Mouse (Mus musculus) right cerebral cortex, postnatal 36 days (tissue): ENCODE measurements at regions not wholly inside any gene's neighbourhood (a gene's known extent, or its start where the extent isn't known, plus 50 kb on each side); places are given as distances from the start of the nearest gene placed in this dataset.
A peak's percentile ranks its signal among the peaks of the same experiment; 100 is the strongest.

Source experiments
- DNase-seq, 2 experiments: peaks; one replicate each; pipeline ENCODE4 v3.0.0; 2022; ENCODE audit warnings: low spot score in 2 of 2, mixed read lengths in 1 of 2

- DNase-seq = no peak
Measured at GRCm38 (mm10) chr14:62058100-62058499, 234.3 kb upstream of the Rnaseh2b start.

- no peak for DNase-seq
Measured at GRCm38 (mm10) chr14:62071140-62071539, 221.2 kb upstream of the Rnaseh2b start.

GRCm38 (mm10) chr14:62084047-62084446, 208.3 kb upstream of the Rnaseh2b start:
- DNase-seq = no peak

- DNase-seq = no peak
Measured at GRCm38 (mm10) chr14:62088174-62088573, 204.2 kb upstream of the Rnaseh2b start.

- no peak for DNase-seq
Measured at GRCm38 (mm10) chr14:62117532-62117931, 174.9 kb upstream of the Rnaseh2b start.

GRCm38 (mm10) chr14:62118542-62118953, 173.8 kb upstream of the Rnaseh2b start:
- DNase-seq = no peak

GRCm38 (mm10) chr14:62128918-62129317, 163.5 kb upstream of the Rnaseh2b start:
- DNase-seq = no peak

GRCm38 (mm10) chr14:62132353-62132816, 160.0 kb upstream of the Rnaseh2b start:
- no peak for DNase-seq

GRCm38 (mm10) chr14:62137981-62138380, 154.4 kb upstream of the Rnaseh2b start:
- DNase-seq = peak in 1 of 2 experiments; percentile 14

GRCm38 (mm10) chr14:62144385-62145030, 147.9 kb upstream of the Rnaseh2b start:
- no peak for DNase-seq

GRCm38 (mm10) chr14:62157038-62157716, 135.2 kb upstream of the Rnaseh2b start:
- DNase-seq = no peak

- DNase-seq = no peak
Measured at GRCm38 (mm10) chr14:62159690-62160089, 132.7 kb upstream of the Rnaseh2b start.

- DNase-seq = no peak
Measured at GRCm38 (mm10) chr14:62163120-62163796, 129.1 kb upstream of the Rnaseh2b start.

GRCm38 (mm10) chr14:62164918-62165317, 127.5 kb upstream of the Rnaseh2b start:
- DNase-seq = no peak

GRCm38 (mm10) chr14:62166006-62166405, 126.4 kb upstream of the Rnaseh2b start:
- peak; percentile 9 to 61 for DNase-seq

GRCm38 (mm10) chr14:62166596-62166995, 125.8 kb upstream of the Rnaseh2b start:
- no peak for DNase-seq

- no peak for DNase-seq
Measured at GRCm38 (mm10) chr14:62167090-62167489, 125.3 kb upstream of the Rnaseh2b start.

- DNase-seq = no peak
Measured at GRCm38 (mm10) chr14:62168711-62169110, 123.7 kb upstream of the Rnaseh2b start.

- no peak for DNase-seq
Measured at GRCm38 (mm10) chr14:62170385-62170784, 122.0 kb upstream of the Rnaseh2b start.

- no peak for DNase-seq
Measured at GRCm38 (mm10) chr14:62171256-62172047, 120.9 kb upstream of the Rnaseh2b start.

GRCm38 (mm10) chr14:62173835-62174530, 118.4 kb upstream of the Rnaseh2b start:
- DNase-seq = peak; percentile 40 to 63
